Mouse (Mus musculus): ENCODE data around the gene Pllp. TPM values are rescaled to one million over a fixed set of nuclear protein-coding genes. Genes with fewer than 3 reads are reported as not detected.

Pllp gene
- polyA plus RNA-seq, 1 experiment from 2014 or later, result 0.21 TPM

DNA sequence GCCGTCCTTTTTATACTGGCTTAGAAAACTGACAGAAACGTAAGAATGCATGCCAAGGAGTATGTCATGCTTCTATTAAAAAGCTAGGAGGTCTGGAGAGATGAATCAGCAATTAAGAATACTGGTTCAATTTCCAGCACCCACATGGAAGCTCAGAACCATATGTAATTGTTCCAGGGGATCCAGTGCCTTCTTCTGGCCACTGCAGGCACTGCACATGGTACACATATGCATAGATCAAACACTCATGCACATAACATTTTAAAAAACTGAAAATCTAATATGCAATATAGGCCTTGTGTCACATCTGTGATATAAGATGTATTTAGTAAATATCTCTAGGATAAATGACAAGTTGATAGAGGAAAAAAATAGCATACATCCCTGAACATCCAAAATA lies 38.0 kb downstream of the Pllp start:
- Histone ChIP-seq H3K9me3 (ENCODE audit: control insufficient read depth, low read length) (no peaks in the 10 kb centered on the region), H3K4me1 (ENCODE audit: control insufficient read depth, insufficient read depth, low read length) (no peaks in the 10 kb centered on the region), H3K9ac (ENCODE audit: low read length) (no peak overlapping the region), H3K4me3 (ENCODE audit: low read depth, low read length) (no peak overlapping the region), H3K27ac (replicated peaks; ENCODE audit: low read depth, low read length) (no peak overlapping the region), H3K27me3 (ENCODE audit: control insufficient read depth, insufficient read depth, low read length) (no peaks in the 10 kb centered on the region), H3K4me2 (ENCODE audit: low read depth, severe bottlenecking) (no peak overlapping the region), H3K36me3 (ENCODE audit: control insufficient read depth, insufficient read depth, low read length) (peaks cover 8% of the 10 kb centered on the region; the same call in 1 of the 2 replicates)
- DNase-seq (ENCODE audit: low spot score) (no peak), ATAC-seq (ENCODE audit: insufficient number of reproducible peaks, low FRiP score, low TSS enrichment, low read depth) (no peak)
- WGBS, result 84% methylated on average over 2 of the region's 2 CpGs

DNA sequence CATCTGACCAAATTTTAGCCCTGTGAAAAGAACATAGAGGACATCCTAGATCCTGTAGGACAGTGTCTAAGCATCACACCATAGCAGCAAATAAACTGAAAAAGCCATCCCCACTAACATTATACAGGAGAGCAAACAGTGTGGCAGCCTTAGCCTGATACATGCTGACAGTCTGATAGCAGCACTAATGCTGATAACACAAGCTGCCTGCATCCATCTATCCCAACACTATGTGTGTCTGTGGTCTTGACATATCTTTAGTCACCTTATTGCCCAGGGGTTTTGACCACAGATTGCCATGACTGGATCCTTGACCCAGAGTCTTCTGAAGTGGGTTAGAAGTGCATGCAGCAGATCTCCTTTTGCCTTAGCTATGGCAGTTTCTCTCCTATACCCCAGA lies 41.1 kb downstream of the Pllp start:
- DNase-seq (ENCODE audit: low spot score), result no peak
- Histone ChIP-seq H3K9ac (ENCODE audit: low read length) (no peak overlapping the region), H3K9me3 (ENCODE audit: control insufficient read depth, low read length) (no peaks in the 10 kb centered on the region), H3K27ac (replicated peaks; ENCODE audit: low read depth, low read length) (no peak overlapping the region), H3K4me2 (ENCODE audit: low read depth, severe bottlenecking) (no peak overlapping the region), H3K4me1 (ENCODE audit: control insufficient read depth, insufficient read depth, low read length) (no peaks in the 10 kb centered on the region), H3K27me3 (ENCODE audit: control insufficient read depth, insufficient read depth, low read length) (no peaks in the 10 kb centered on the region), H3K4me3 (ENCODE audit: low read depth, low read length) (no peak overlapping the region), H3K36me3 (ENCODE audit: control insufficient read depth, insufficient read depth, low read length) (peaks cover 10% of the 10 kb centered on the region; the same call in 1 of the 2 replicates)
- ATAC-seq (ENCODE audit: insufficient number of reproducible peaks, low FRiP score, low TSS enrichment, low read depth), result no peak

DNA sequence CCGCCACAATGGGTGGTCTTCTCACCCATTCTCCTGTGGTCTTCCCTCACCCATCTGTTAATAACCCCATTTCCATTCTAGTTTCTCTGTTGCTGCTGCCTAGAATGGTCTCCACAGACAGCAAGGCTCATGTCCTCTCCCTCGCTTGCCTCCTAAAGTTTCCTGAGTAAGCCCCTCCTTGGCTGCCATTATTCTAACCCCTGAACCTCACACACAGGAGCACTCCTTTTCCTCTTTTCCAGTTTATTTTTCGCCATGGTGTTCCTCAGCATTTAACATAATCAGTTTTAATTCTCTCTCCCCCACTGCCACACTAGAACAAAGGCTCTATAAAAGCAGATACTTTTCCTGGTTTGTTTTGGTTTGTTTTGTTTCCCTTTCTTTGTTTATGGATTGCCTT lies 43.1 kb downstream of the Pllp start:
- Histone ChIP-seq H3K4me2 (ENCODE audit: low read depth, severe bottlenecking) (no peak overlapping the region), H3K27ac (replicated peaks; ENCODE audit: low read depth, low read length) (no peak overlapping the region), H3K4me1 (ENCODE audit: control insufficient read depth, insufficient read depth, low read length) (no peaks in the 10 kb centered on the region), H3K27me3 (ENCODE audit: control insufficient read depth, insufficient read depth, low read length) (no peaks in the 10 kb centered on the region), H3K36me3 (ENCODE audit: control insufficient read depth, insufficient read depth, low read length) (peaks cover 10% of the 10 kb centered on the region; the same call in 1 of the 2 replicates), H3K9me3 (ENCODE audit: control insufficient read depth, low read length) (no peaks in the 10 kb centered on the region), H3K4me3 (ENCODE audit: low read depth, low read length) (no peak overlapping the region), H3K9ac (ENCODE audit: low read length) (no peak overlapping the region)
- WGBS, result 84% methylated on average over 3 of the region's 3 CpGs
- no peak for ATAC-seq (ENCODE audit: insufficient number of reproducible peaks, low FRiP score, low TSS enrichment, low read depth)
- DNase-seq (ENCODE audit: low spot score), result no peak

DNA sequence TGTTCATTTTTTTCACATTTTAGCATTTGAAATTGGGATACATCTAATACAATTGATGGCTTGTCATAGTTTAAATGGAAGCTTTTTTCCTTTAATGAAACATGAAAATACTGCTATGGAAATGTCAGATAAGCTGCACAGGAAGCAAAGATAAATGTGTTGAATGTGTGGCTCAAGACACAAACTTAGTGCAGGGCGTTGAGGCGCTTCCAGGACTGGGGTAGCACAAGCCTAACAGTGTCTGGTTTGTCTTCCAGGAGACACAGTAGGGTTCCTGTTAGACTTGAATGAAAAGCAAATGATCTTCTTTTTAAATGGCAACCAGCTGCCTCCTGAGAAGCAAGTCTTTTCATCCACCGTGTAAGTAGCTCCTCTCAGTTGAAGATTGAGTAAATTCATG lies 46.6 kb downstream of the Pllp start:
- H3K9ac ChIP-seq (ENCODE audit: low read length), result no peak overlapping the region
- H3K4me3 ChIP-seq (ENCODE audit: low read depth, low read length), result no peak overlapping the region
- H3K27me3 ChIP-seq (ENCODE audit: control insufficient read depth, insufficient read depth, low read length), result no peaks in the 10 kb centered on the region
- ATAC-seq (ENCODE audit: insufficient number of reproducible peaks, low FRiP score, low TSS enrichment, low read depth) (no peak), DNase-seq (ENCODE audit: low spot score) (no peak)
- H3K4me1 ChIP-seq (ENCODE audit: control insufficient read depth, insufficient read depth, low read length), result no peaks in the 10 kb centered on the region
- H3K4me2 ChIP-seq (ENCODE audit: low read depth, severe bottlenecking), result no peak overlapping the region
- WGBS, result 79% methylated on average over 3 of the region's 3 CpGs
- no peak overlapping the region for H3K27ac ChIP-seq (replicated peaks; ENCODE audit: low read depth, low read length)
- H3K9me3 ChIP-seq (ENCODE audit: control insufficient read depth, low read length), result no peaks in the 10 kb centered on the region
- H3K36me3 ChIP-seq (ENCODE audit: control insufficient read depth, insufficient read depth, low read length), result peaks cover 11% of the 10 kb centered on the region; the same call in 1 of the 2 replicates

DNA sequence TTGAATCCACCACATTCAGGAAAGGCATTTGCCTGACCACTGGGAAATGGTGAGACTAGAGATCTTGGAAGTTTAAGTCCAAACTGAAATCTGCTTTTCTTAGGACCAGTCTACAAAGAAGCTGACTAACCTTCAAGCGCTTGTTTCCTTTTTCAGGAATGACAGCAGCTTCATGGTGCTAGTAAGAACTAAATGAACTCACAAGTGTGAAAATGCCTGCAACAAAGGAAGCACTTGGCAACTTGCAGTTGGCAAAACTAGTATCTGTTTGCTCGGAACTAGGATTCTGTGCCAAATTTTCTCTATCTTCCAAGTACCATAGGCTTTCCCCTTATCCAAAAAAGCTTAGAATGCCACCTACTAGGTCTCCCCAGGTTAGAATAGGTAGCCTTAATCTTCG lies 49.9 kb downstream of the Pllp start:
- 92% methylated on average over 3 of the region's 3 CpGs for WGBS
- ATAC-seq (ENCODE audit: insufficient number of reproducible peaks, low FRiP score, low TSS enrichment, low read depth), result no peak
- Histone ChIP-seq H3K4me2 (ENCODE audit: low read depth, severe bottlenecking) (no peak overlapping the region), H3K27me3 (ENCODE audit: control insufficient read depth, insufficient read depth, low read length) (no peaks in the 10 kb centered on the region), H3K9me3 (ENCODE audit: control insufficient read depth, low read length) (no peaks in the 10 kb centered on the region), H3K27ac (replicated peaks; ENCODE audit: low read depth, low read length) (no peak overlapping the region), H3K36me3 (ENCODE audit: control insufficient read depth, insufficient read depth, low read length) (peaks cover 12% of the 10 kb centered on the region; the same call in 1 of the 2 replicates), H3K4me1 (ENCODE audit: control insufficient read depth, insufficient read depth, low read length) (no peaks in the 10 kb centered on the region), H3K9ac (ENCODE audit: low read length) (no peak overlapping the region), H3K4me3 (ENCODE audit: low read depth, low read length) (no peak overlapping the region)
- no peak for DNase-seq (ENCODE audit: low spot score)

DNA sequence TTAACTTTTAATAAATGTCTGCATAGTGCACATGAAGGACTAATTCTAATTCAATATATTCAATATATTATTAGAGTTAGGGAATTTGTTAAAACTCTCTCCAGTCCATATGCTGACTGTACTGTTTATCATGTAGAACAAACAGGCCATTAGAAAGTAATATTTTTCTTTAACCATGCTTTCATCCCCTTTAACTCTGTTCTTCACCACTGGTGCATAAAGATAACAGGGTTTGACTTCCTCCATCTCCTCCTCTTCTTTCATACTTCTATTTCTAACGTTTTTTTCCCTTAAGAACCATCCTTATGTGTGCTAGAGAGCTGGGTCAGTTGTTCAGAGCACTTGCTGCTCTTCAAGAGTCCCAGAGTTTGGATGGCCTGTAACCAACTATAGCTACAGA lies 50.9 kb downstream of the Pllp start:
- peaks cover 12% of the 10 kb centered on the region; the same call in 1 of the 2 replicates for H3K36me3 ChIP-seq (ENCODE audit: control insufficient read depth, insufficient read depth, low read length)
- H3K4me2 ChIP-seq (ENCODE audit: low read depth, severe bottlenecking), result no peak overlapping the region
- no peaks in the 10 kb centered on the region for H3K9me3 ChIP-seq (ENCODE audit: control insufficient read depth, low read length)
- no peak overlapping the region for H3K4me3 ChIP-seq (ENCODE audit: low read depth, low read length)
- no peak overlapping the region for H3K27ac ChIP-seq (replicated peaks; ENCODE audit: low read depth, low read length)
- no peaks in the 10 kb centered on the region for H3K27me3 ChIP-seq (ENCODE audit: control insufficient read depth, insufficient read depth, low read length)
- no peaks in the 10 kb centered on the region for H3K4me1 ChIP-seq (ENCODE audit: control insufficient read depth, insufficient read depth, low read length)
- no peak overlapping the region for H3K9ac ChIP-seq (ENCODE audit: low read length)
- 56% methylated on average over 1 of the region's 1 CpGs for WGBS
- DNase-seq (ENCODE audit: low spot score), result no peak
- ATAC-seq (ENCODE audit: insufficient number of reproducible peaks, low FRiP score, low TSS enrichment, low read depth), result no peak

DNA sequence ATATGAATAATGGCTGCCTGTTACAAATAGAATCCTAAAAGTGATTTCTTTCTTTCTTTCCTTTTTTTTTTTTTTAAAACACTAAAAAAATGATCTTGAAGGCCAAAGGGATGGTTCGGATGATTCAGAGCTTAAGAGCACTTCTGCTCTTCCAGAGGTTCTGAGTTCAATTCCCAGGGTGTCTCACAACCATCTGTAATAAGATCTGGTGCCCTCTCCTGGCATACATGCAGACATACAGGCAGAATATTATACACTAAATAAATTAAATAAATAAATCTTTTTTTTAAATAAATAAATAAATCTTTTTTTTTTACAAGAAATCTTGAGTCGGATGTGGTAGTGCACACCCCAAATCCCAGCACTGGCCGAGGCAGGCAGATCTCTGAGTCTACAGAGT lies 54.1 kb downstream of the Pllp start:
- Histone ChIP-seq H3K9ac (ENCODE audit: low read length) (no peak overlapping the region), H3K4me2 (ENCODE audit: low read depth, severe bottlenecking) (no peak overlapping the region), H3K27ac (replicated peaks; ENCODE audit: low read depth, low read length) (no peak overlapping the region), H3K4me1 (ENCODE audit: control insufficient read depth, insufficient read depth, low read length) (no peaks in the 10 kb centered on the region), H3K27me3 (ENCODE audit: control insufficient read depth, insufficient read depth, low read length) (no peaks in the 10 kb centered on the region), H3K9me3 (ENCODE audit: control insufficient read depth, low read length) (no peaks in the 10 kb centered on the region), H3K36me3 (ENCODE audit: control insufficient read depth, insufficient read depth, low read length) (peaks cover 16% of the 10 kb centered on the region; the same call in 1 of the 2 replicates), H3K4me3 (ENCODE audit: low read depth, low read length) (no peak overlapping the region)
- ATAC-seq (ENCODE audit: insufficient number of reproducible peaks, low FRiP score, low TSS enrichment, low read depth) (no peak), DNase-seq (ENCODE audit: low spot score) (no peak)
- 97% methylated on average over 3 of the region's 3 CpGs for WGBS

DNA sequence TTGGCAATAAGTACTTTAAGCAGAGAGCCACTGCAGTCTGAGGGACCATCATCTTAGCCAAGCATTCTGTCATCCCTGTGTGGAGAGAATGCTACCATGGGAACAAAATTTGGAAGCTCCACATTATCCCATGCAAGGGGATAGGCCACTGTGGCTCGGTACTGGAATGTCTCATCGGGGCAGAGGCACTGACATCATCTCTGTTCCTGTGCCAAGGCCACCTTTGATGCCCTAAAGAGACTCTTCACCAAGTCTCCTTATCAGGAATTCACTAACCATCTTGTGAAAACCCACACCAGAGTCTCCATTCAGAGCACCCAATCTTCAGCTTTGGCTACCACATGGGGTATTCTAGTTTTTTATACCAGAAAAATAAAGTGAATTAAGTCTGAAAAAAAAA lies 54.9 kb downstream of the Pllp start:
- Histone ChIP-seq H3K27me3 (ENCODE audit: control insufficient read depth, insufficient read depth, low read length) (no peaks in the 10 kb centered on the region), H3K36me3 (ENCODE audit: control insufficient read depth, insufficient read depth, low read length) (peaks cover 12% of the 10 kb centered on the region; the same call in 1 of the 2 replicates)
- 93% methylated on average over 2 of the region's 2 CpGs for WGBS

DNA sequence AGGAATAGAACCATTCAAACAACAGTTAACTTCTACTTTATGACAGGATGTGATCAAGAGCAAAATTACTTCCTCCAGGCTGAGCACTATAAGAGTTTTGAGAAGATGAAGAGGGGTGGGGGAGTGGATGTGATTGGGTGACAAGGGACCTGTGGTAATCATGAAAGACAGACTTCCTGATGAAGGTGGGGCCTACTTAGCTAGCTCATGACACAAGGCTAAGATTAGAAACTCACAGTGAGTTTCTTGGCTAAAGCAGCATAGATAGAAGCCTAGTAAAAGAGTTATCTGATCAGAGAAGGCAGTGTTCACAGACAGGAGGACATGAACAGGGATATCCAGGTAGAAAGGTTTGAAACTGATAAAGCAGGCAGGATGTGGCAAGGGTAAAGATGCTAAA lies 61.9 kb downstream of the Pllp start:
- no peak overlapping the region for H3K9ac ChIP-seq (ENCODE audit: low read length)
- H3K4me2 ChIP-seq (ENCODE audit: low read depth, severe bottlenecking), result no peak overlapping the region
- H3K4me1 ChIP-seq (ENCODE audit: control insufficient read depth, insufficient read depth, low read length), result no peaks in the 10 kb centered on the region
- no peaks in the 10 kb centered on the region for H3K27me3 ChIP-seq (ENCODE audit: control insufficient read depth, insufficient read depth, low read length)
- no peak overlapping the region for H3K4me3 ChIP-seq (ENCODE audit: low read depth, low read length)
- ATAC-seq (ENCODE audit: insufficient number of reproducible peaks, low FRiP score, low TSS enrichment, low read depth), result no peak
- peaks cover 3% of the 10 kb centered on the region; the same call in 1 of the 2 replicates for H3K36me3 ChIP-seq (ENCODE audit: control insufficient read depth, insufficient read depth, low read length)
- DNase-seq (ENCODE audit: low spot score), result no peak
- no peaks in the 10 kb centered on the region for H3K9me3 ChIP-seq (ENCODE audit: control insufficient read depth, low read length)
- no peak overlapping the region for H3K27ac ChIP-seq (replicated peaks; ENCODE audit: low read depth, low read length)

More for the DNA sequence above, 54.9 kb downstream of the Pllp start:
- no peak for ATAC-seq (ENCODE audit: insufficient number of reproducible peaks, low FRiP score, low TSS enrichment, low read depth)
- no peak for DNase-seq (ENCODE audit: low spot score)
- Histone ChIP-seq H3K27ac (replicated peaks; ENCODE audit: low read depth, low read length) (no peak overlapping the region), H3K9ac (ENCODE audit: low read length) (no peak overlapping the region), H3K4me2 (ENCODE audit: low read depth, severe bottlenecking) (no peak overlapping the region), H3K9me3 (ENCODE audit: control insufficient read depth, low read length) (no peaks in the 10 kb centered on the region), H3K4me3 (ENCODE audit: low read depth, low read length) (no peak overlapping the region), H3K4me1 (ENCODE audit: control insufficient read depth, insufficient read depth, low read length) (no peaks in the 10 kb centered on the region)

All from limb, embryonic 11.5 days (tissue).